Mouse (Mus musculus) erythroblast, embryonic 14.5 days (primary cell): ENCODE measurements around the gene B3gat2.

Experiments used
- GATA1 ChIP-seq: IDR thresholded peaks from 2 replicates; pipeline ENCODE4 v1.6.1; 2012; ENCODE audit warnings: low read length, inconsistent platforms, mixed read lengths
- TAL1 ChIP-seq: IDR thresholded peaks from 3 replicates; pipeline ENCODE4 v1.6.1; 2012; ENCODE audit warnings: low read length, inconsistent platforms, mixed read lengths

- TF ChIP-seq GATA1 (no peak), TAL1 (no peak)
These were observed 84.6 kb downstream of the B3gat2 start for GRCm38 (mm10) chr1:23846044-23846680.
